Mouse (Mus musculus) cerebellum, postnatal 4 days (tissue): ENCODE measurements around the gene Lpp.

Source experiments
- DNase-seq, 2 experiments: peaks; one replicate each; pipeline ENCODE4 v3.0.0; 2022; ENCODE audit warnings: low spot score in 2 of 2, mixed read lengths in 1 of 2

Gene Lpp

GRCm38 (mm10) chr16:25041165-25041564 is 647.9 kb downstream of the Lpp start:
- DNase-seq = no peak

GRCm38 (mm10) chr16:25041855-25042529 is 648.7 kb downstream of the Lpp start:
- no peak for DNase-seq
